Mouse (Mus musculus) CD4-positive, CD25-positive, alpha-beta regulatory T cell, adult 4 months (primary cell): ENCODE data around the gene Gm20521. TPM values are rescaled to one million over a fixed set of nuclear protein-coding genes. Genes with fewer than 3 reads are reported as not detected.
"Not testable (repeated sequence)": the region's sequence is repeated elsewhere in the genome, so short reads cannot be mapped to it uniquely, and the experiment has no call there.

Experiments used
- ATAC-seq: one replicate; pipeline ENCODE4 v1.8.0; 2017
- polyA plus RNA-seq, 2 experiments: library from polyadenylated mRNA; unstranded; fragments of 100-300 nt; shearing (Covaris generic); gene quantifications; one replicate each; pipeline ENCODE4 v1.2.1; 2017

Gene Gm20521
- polyA plus RNA-seq, 2 experiments from 2014 or later = not detected

GRCm38 (mm10) chr14:54937361-54938182 is 54.3 kb downstream of the Gm20521 start:
- no peak for ATAC-seq

- no peak for ATAC-seq
Observed at GRCm38 (mm10) chr14:54938431-54939219, 55.4 kb downstream of the Gm20521 start.

- ATAC-seq = no peak
Observed at GRCm38 (mm10) chr14:54939434-54940175, 56.4 kb downstream of the Gm20521 start.

- no peak for ATAC-seq
Observed at GRCm38 (mm10) chr14:54940176-54940530, 56.9 kb downstream of the Gm20521 start.

GRCm38 (mm10) chr14:54941024-54941978 is 58.1 kb downstream of the Gm20521 start:
- no peak for ATAC-seq

- no peak for ATAC-seq
Observed at GRCm38 (mm10) chr14:54942479-54942878, 59.2 kb downstream of the Gm20521 start.

GRCm38 (mm10) chr14:54943971-54944370 is 60.7 kb downstream of the Gm20521 start:
- no peak for ATAC-seq

GRCm38 (mm10) chr14:54944939-54945338 is 61.7 kb downstream of the Gm20521 start:
- no peak for ATAC-seq

GRCm38 (mm10) chr14:54945975-54946704 is 62.9 kb downstream of the Gm20521 start:
- ATAC-seq = no peak

- not testable (repeated sequence) for ATAC-seq
Observed at GRCm38 (mm10) chr14:54947008-54947407, 63.8 kb downstream of the Gm20521 start.

Other genes with a start within 250 kb of the Gm20521 start
- not detected for gene Gm17606, start 242.5 kb upstream of the Gm20521 start, polyA plus RNA-seq
- under 1 TPM; 0.15 to 0.16 TPM for gene Cdh24, start 242.1 kb upstream of the Gm20521 start, polyA plus RNA-seq
- 100 to 1,000 TPM in 1 of 2 experiments, 10 to 100 TPM in 1; 98.9 to 105 TPM for gene 1700123O20Rik, start 197.2 kb upstream of the Gm20521 start, polyA plus RNA-seq
- gene Acin1, start 196.5 kb upstream of the Gm20521 start, polyA plus RNA-seq = 100 to 1,000 TPM; 151 to 179 TPM
- not detected for gene Gm29776, start 184.6 kb upstream of the Gm20521 start, polyA plus RNA-seq
- gene Cebpe, start 171.3 kb upstream of the Gm20521 start, polyA plus RNA-seq = not detected
- under 1 TPM in 1 of 2 experiments, not detected in 1; 0.14 TPM for gene Slc7a8, start 101.5 kb upstream of the Gm20521 start, polyA plus RNA-seq
- gene Rnf212b, start 69.3 kb upstream of the Gm20521 start, polyA plus RNA-seq = not detected
- gene Homez, start 12.5 kb upstream of the Gm20521 start, polyA plus RNA-seq = 1 to 10 TPM; 3.4 to 7.6 TPM
- gene Ppp1r3e, start 5.9 kb upstream of the Gm20521 start, polyA plus RNA-seq = 1 to 10 TPM in 1 of 2 experiments, not detected in 1; 1.1 TPM
- 1 to 10 TPM; 1.3 to 2.7 TPM for gene Bcl2l2, start 64 bp upstream of the Gm20521 start, polyA plus RNA-seq
- 10 to 100 TPM; 19.6 to 33.9 TPM for gene Pabpn1, start 9.1 kb downstream of the Gm20521 start, polyA plus RNA-seq
- 1 to 10 TPM in 1 of 2 experiments, under 1 TPM in 1; 0.71 to 1.1 TPM for gene Slc22a17, start 29.7 kb downstream of the Gm20521 start, polyA plus RNA-seq
- not detected for gene Efs, start 42.7 kb downstream of the Gm20521 start, polyA plus RNA-seq
- not detected for gene Il25, start 49.3 kb downstream of the Gm20521 start, polyA plus RNA-seq
- not detected for gene Cmtm5, start 52.8 kb downstream of the Gm20521 start, polyA plus RNA-seq
- gene Myh6, start 83.5 kb downstream of the Gm20521 start, polyA plus RNA-seq = not detected
- gene Gm17428, start 93.5 kb downstream of the Gm20521 start, polyA plus RNA-seq = not detected
- gene Myh7, start 111.2 kb downstream of the Gm20521 start, polyA plus RNA-seq = not detected
- 100 to 1,000 TPM; 181 to 192 TPM for gene Ngdn, start 132.0 kb downstream of the Gm20521 start, polyA plus RNA-seq
- 1 to 10 TPM; 4.2 to 4.6 TPM for gene Zfhx2, start 208.9 kb downstream of the Gm20521 start, polyA plus RNA-seq
- 10 to 100 TPM; 11.6 to 17.9 TPM for gene Thtpa, start 211.3 kb downstream of the Gm20521 start, polyA plus RNA-seq
- gene Ap1g2, start 223.2 kb downstream of the Gm20521 start, polyA plus RNA-seq = 100 to 1,000 TPM; 110 to 194 TPM
- gene Jph4, start 233.5 kb downstream of the Gm20521 start, polyA plus RNA-seq = not detected